Mouse (Mus musculus): Measurements from ENCODE around the gene Tll2. TPM values are rescaled to one million over a fixed set of nuclear protein-coding genes. Genes with fewer than 3 reads are reported as not detected.

Gene Tll2
- polyA plus RNA-seq, 1 experiment from 2014 or later = 1.2 TPM

DNA sequence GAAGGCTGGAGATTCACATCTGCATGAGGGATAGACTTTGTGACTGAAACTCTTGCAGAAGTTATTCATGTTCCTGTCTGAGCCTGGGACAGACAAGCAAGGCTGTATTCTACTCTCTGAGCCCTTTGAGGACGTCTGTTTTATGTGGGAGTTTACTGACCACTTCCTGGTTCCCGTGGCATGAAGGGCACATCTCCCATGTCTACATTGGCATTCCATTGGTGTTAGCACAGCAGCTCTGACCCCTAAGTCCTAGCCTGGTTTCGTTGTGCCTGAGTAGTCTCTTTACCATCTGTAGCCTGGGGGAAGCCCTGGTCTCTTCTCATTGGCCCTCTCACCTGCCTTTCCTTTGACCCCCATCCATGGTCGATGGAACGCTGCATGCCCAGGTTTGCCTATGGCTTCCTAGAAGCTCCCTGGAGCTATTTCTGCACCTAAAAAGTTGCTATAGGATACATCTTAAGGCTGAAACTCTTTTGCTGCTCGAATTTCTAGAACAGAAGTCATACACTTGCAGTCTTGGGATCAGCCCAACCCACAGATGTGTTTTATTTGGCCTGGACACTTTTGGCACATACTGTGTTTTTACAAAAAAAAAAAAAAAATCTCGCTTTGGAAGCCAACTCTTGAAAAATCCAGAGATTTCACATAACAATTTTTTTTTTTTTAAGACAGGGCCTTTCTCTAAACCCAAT is 55.2 kb downstream of the Tll2 start:
- no peak for ATAC-seq (ENCODE audit: insufficient read depth, low FRiP score, low TSS enrichment)

GRCm38 (mm10) chr19:41140961-41141360 is 65.7 kb downstream of the Tll2 start:
- no peaks in the 10 kb centered on the region for H3K9me3 ChIP-seq (ENCODE audit: control insufficient read depth, low read length)
- H3K4me3 ChIP-seq (ENCODE audit: low read depth, low read length) = no peak overlapping the region
- DNase-seq (ENCODE audit: low spot score) = no peak
- no peak overlapping the region for H3K4me2 ChIP-seq (ENCODE audit: low read depth)
- H3K4me1 ChIP-seq (ENCODE audit: control insufficient read depth, insufficient read depth, low read length) = no peaks in the 10 kb centered on the region
- no peaks in the 10 kb centered on the region for H3K27me3 ChIP-seq (ENCODE audit: control insufficient read depth, insufficient read depth, low read length)
- no peak overlapping the region for H3K9ac ChIP-seq (ENCODE audit: low read length)
- H3K36me3 ChIP-seq (ENCODE audit: control insufficient read depth, insufficient read depth, low read length) = no peaks in the 10 kb centered on the region
- 79% methylated on average over 8 of the region's 8 CpGs for WGBS
- H3K27ac ChIP-seq (ENCODE audit: low read depth, low read length) = no peak overlapping the region
- ATAC-seq (ENCODE audit: insufficient read depth, low FRiP score, low TSS enrichment) = no peak

More for the DNA sequence above, 55.2 kb downstream of the Tll2 start:
- 82% methylated on average over 7 of the region's 7 CpGs for WGBS
- Histone ChIP-seq H3K4me3 (ENCODE audit: low read depth, low read length) (no peak overlapping the region), H3K9ac (ENCODE audit: low read length) (no peak overlapping the region), H3K27ac (ENCODE audit: low read depth, low read length) (no peak overlapping the region), H3K36me3 (ENCODE audit: control insufficient read depth, insufficient read depth, low read length) (no peaks in the 10 kb centered on the region), H3K4me1 (ENCODE audit: control insufficient read depth, insufficient read depth, low read length) (no peaks in the 10 kb centered on the region), H3K27me3 (ENCODE audit: control insufficient read depth, insufficient read depth, low read length) (no peaks in the 10 kb centered on the region), H3K4me2 (ENCODE audit: low read depth) (no peak overlapping the region), H3K9me3 (ENCODE audit: control insufficient read depth, low read length) (no peaks in the 10 kb centered on the region)
- no peak for DNase-seq (ENCODE audit: low spot score)

GRCm38 (mm10) chr19:41139629-41140028 is 67.0 kb downstream of the Tll2 start:
- Histone ChIP-seq H3K27ac (ENCODE audit: low read depth, low read length) (no peak overlapping the region), H3K4me3 (ENCODE audit: low read depth, low read length) (no peak overlapping the region), H3K4me2 (ENCODE audit: low read depth) (no peak overlapping the region), H3K4me1 (ENCODE audit: control insufficient read depth, insufficient read depth, low read length) (no peaks in the 10 kb centered on the region), H3K36me3 (ENCODE audit: control insufficient read depth, insufficient read depth, low read length) (no peaks in the 10 kb centered on the region), H3K9ac (ENCODE audit: low read length) (no peak overlapping the region), H3K27me3 (ENCODE audit: control insufficient read depth, insufficient read depth, low read length) (no peaks in the 10 kb centered on the region), H3K9me3 (ENCODE audit: control insufficient read depth, low read length) (no peaks in the 10 kb centered on the region)
- 68% methylated on average over 4 of the region's 4 CpGs for WGBS
- DNase-seq (ENCODE audit: low spot score) (no peak), ATAC-seq (ENCODE audit: insufficient read depth, low FRiP score, low TSS enrichment) (no peak)

DNA sequence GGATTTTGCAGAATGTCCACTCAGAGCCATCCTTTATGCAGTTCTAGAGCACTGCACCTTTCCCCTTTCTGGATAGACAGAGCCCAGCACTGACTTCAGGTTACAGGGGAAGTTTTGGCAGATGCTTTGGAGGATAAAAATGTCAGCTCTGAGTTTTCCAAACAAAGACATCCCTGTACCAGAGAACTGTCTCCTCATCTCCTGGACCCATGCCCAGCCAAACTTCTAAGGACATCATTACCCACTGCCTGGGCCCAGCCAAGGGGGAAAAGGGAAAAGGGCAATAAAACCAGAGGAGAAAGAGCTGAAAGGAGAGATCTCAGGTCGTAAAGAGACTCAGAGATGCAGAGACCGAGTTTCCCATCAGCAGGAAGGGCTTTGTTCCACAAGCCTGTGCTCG is 83.6 kb downstream of the Tll2 start:
- Histone ChIP-seq H3K4me3 (ENCODE audit: low read depth, low read length) (no peak overlapping the region), H3K27ac (ENCODE audit: low read depth, low read length) (no peak overlapping the region), H3K27me3 (ENCODE audit: control insufficient read depth, insufficient read depth, low read length) (no peaks in the 10 kb centered on the region), H3K4me1 (ENCODE audit: control insufficient read depth, insufficient read depth, low read length) (no peaks in the 10 kb centered on the region), H3K9ac (ENCODE audit: low read length) (no peak overlapping the region), H3K36me3 (ENCODE audit: control insufficient read depth, insufficient read depth, low read length) (no peaks in the 10 kb centered on the region), H3K9me3 (ENCODE audit: control insufficient read depth, low read length) (no peaks in the 10 kb centered on the region), H3K4me2 (ENCODE audit: low read depth) (no peak overlapping the region)
- DNase-seq (ENCODE audit: low spot score) (no peak), ATAC-seq (ENCODE audit: insufficient read depth, low FRiP score, low TSS enrichment) (no peak)
- 7% methylated on average over 3 of the region's 3 CpGs for WGBS

DNA sequence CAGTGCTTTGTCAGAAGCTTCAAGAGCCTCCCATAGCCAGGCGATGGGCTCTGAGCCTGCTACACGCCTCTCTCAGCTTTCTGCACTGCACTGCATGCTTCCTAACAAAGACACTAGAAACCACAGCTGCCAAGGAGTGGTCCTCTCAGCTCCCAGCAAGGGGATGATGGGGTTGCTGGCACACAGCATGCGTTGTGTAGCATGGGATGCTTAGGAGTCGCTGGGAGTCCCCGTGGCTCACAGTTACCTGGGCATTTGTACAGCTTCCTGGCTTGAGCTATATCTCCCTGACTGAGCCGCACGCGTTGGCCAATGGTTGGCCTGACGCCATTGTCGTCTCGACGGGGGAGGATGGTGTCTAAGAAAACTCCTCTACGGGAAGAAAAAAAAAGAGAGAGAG is 86.7 kb downstream of the Tll2 start:
- H3K4me2 ChIP-seq (ENCODE audit: low read depth) = no peak overlapping the region
- no peaks in the 10 kb centered on the region for H3K27me3 ChIP-seq (ENCODE audit: control insufficient read depth, insufficient read depth, low read length)
- no peak overlapping the region for H3K9ac ChIP-seq (ENCODE audit: low read length)
- no peak overlapping the region for H3K27ac ChIP-seq (ENCODE audit: low read depth, low read length)
- H3K4me1 ChIP-seq (ENCODE audit: control insufficient read depth, insufficient read depth, low read length) = peaks cover under 1% of the 10 kb centered on the region
- DNase-seq (ENCODE audit: low spot score) = no peak
- H3K4me3 ChIP-seq (ENCODE audit: low read depth, low read length) = no peak overlapping the region
- WGBS = 94% methylated on average over 13 of the region's 13 CpGs
- H3K9me3 ChIP-seq (ENCODE audit: control insufficient read depth, low read length) = no peaks in the 10 kb centered on the region
- ATAC-seq (ENCODE audit: insufficient read depth, low FRiP score, low TSS enrichment) = no peak
- H3K36me3 ChIP-seq (ENCODE audit: control insufficient read depth, insufficient read depth, low read length) = no peaks in the 10 kb centered on the region

DNA sequence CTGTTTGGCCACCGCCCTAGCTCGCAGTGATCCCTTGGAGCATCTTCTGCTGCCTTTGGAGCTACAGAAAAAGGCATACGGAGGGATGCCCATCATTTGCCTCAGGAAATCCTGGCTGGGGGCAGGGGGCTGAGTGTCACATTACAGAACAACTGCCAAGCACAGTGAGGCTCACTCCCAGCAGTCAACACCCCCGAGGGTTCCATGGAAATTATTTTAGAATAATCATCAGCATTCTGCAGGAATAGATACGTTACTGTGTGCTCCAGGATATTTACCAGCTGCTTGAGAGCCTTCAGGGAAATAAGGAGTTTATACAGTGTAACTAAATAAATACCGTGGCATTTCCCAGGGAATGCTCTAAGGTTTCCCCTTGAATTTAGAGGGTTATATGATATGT is 88.3 kb downstream of the Tll2 start:
- Histone ChIP-seq H3K4me2 (ENCODE audit: low read depth) (no peak overlapping the region), H3K9me3 (ENCODE audit: control insufficient read depth, low read length) (no peaks in the 10 kb centered on the region), H3K4me1 (ENCODE audit: control insufficient read depth, insufficient read depth, low read length) (peaks cover 9% of the 10 kb centered on the region), H3K4me3 (ENCODE audit: low read depth, low read length) (no peak overlapping the region), H3K36me3 (ENCODE audit: control insufficient read depth, insufficient read depth, low read length) (no peaks in the 10 kb centered on the region), H3K9ac (ENCODE audit: low read length) (no peak overlapping the region), H3K27ac (ENCODE audit: low read depth, low read length) (no peak overlapping the region), H3K27me3 (ENCODE audit: control insufficient read depth, insufficient read depth, low read length) (no peaks in the 10 kb centered on the region)
- DNase-seq (ENCODE audit: low spot score) (no peak), ATAC-seq (ENCODE audit: insufficient read depth, low FRiP score, low TSS enrichment) (no peak)
- 62% methylated on average over 6 of the region's 6 CpGs for WGBS

DNA sequence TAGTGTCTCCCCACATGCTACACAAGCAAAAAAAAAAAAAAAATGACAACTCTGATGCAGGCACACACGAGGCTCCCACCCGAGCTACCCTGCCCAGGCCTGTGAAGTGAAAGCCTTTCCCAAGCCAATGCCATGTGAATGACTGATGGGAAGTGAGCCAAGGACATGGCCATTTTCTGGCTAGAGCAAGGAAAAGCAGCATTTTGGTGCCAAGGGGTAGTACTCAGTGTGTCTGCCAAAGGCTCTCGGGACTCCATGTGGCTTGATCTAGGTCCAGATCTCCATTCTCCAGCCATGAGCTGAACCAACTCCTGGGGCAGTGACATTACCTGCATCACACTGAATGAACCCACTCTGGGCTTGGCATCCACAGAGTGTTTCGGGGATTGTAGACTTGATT is 89.3 kb downstream of the Tll2 start:
- no peak for DNase-seq (ENCODE audit: low spot score)
- H3K27me3 ChIP-seq (ENCODE audit: control insufficient read depth, insufficient read depth, low read length) = no peaks in the 10 kb centered on the region
- no peak for ATAC-seq (ENCODE audit: insufficient read depth, low FRiP score, low TSS enrichment)
- H3K9me3 ChIP-seq (ENCODE audit: control insufficient read depth, low read length) = no peaks in the 10 kb centered on the region
- WGBS = 88% methylated on average over 4 of the region's 4 CpGs
- H3K27ac ChIP-seq (ENCODE audit: low read depth, low read length) = no peak overlapping the region
- no peak overlapping the region for H3K4me3 ChIP-seq (ENCODE audit: low read depth, low read length)
- no peak overlapping the region for H3K9ac ChIP-seq (ENCODE audit: low read length)
- H3K36me3 ChIP-seq (ENCODE audit: control insufficient read depth, insufficient read depth, low read length) = no peaks in the 10 kb centered on the region
- peaks cover 13% of the 10 kb centered on the region for H3K4me1 ChIP-seq (ENCODE audit: control insufficient read depth, insufficient read depth, low read length)
- H3K4me2 ChIP-seq (ENCODE audit: low read depth) = no peak overlapping the region

DNA sequence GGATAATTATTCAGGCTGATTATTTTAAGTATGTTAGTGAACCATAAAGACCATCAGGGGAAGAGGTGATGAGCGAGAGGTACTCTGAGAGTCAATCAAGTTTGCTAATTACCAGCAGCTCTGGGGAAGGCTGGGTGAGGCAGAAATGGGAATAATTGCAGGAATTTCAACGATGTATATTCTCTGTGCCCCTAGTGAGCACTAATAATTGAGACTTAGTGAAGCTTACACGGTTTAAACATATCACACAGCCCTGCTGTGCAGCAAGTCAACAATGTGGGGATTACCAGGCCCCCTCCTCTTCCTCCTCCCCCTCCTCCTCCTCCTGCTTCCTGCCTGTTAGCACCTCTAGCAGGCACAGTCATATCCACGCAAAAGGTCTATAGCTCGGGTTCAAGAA is 92.0 kb downstream of the Tll2 start:
- WGBS = 38% methylated on average over 5 of the region's 5 CpGs

GRCm38 (mm10) chr19:41113911-41114531 is 92.6 kb downstream of the Tll2 start:
- Histone ChIP-seq H3K27ac (ENCODE audit: low read depth, low read length) (no peak overlapping the region), H3K4me2 (ENCODE audit: low read depth) (no peak overlapping the region), H3K4me3 (ENCODE audit: low read depth, low read length) (no peak overlapping the region), H3K36me3 (ENCODE audit: control insufficient read depth, insufficient read depth, low read length) (no peaks in the 10 kb centered on the region), H3K9me3 (ENCODE audit: control insufficient read depth, low read length) (no peaks in the 10 kb centered on the region), H3K27me3 (ENCODE audit: control insufficient read depth, insufficient read depth, low read length) (no peaks in the 10 kb centered on the region), H3K9ac (ENCODE audit: low read length) (no peak overlapping the region), H3K4me1 (ENCODE audit: control insufficient read depth, insufficient read depth, low read length) (peaks cover 13% of the 10 kb centered on the region)
- DNase-seq (ENCODE audit: low spot score) = peak; percentile 42
- peak; percentile 85; the same call in 1 of the 2 replicates for ATAC-seq (ENCODE audit: insufficient read depth, low FRiP score, low TSS enrichment)
- WGBS = 71% methylated on average over 17 of the region's 17 CpGs

More for the DNA sequence above, 92.0 kb downstream of the Tll2 start:
- Histone ChIP-seq H3K9me3 (ENCODE audit: control insufficient read depth, low read length) (no peaks in the 10 kb centered on the region), H3K27me3 (ENCODE audit: control insufficient read depth, insufficient read depth, low read length) (no peaks in the 10 kb centered on the region), H3K4me3 (ENCODE audit: low read depth, low read length) (no peak overlapping the region), H3K9ac (ENCODE audit: low read length) (no peak overlapping the region), H3K4me2 (ENCODE audit: low read depth) (no peak overlapping the region), H3K4me1 (ENCODE audit: control insufficient read depth, insufficient read depth, low read length) (peaks cover 13% of the 10 kb centered on the region), H3K36me3 (ENCODE audit: control insufficient read depth, insufficient read depth, low read length) (no peaks in the 10 kb centered on the region), H3K27ac (ENCODE audit: low read depth, low read length) (no peak overlapping the region)
- ATAC-seq (ENCODE audit: insufficient read depth, low FRiP score, low TSS enrichment) (no peak), DNase-seq (ENCODE audit: low spot score) (no peak)

All from neural tube, embryonic 11.5 days (tissue).